Mouse (Mus musculus): ENCODE measurements around the gene C2cd3. TPM values are rescaled to one million over a fixed set of nuclear protein-coding genes. Genes with fewer than 3 reads are reported as not detected.

C2cd3 gene
- total RNA-seq, 2 experiments from 2014 or later: 20.5 to 28.1 TPM

DNA sequence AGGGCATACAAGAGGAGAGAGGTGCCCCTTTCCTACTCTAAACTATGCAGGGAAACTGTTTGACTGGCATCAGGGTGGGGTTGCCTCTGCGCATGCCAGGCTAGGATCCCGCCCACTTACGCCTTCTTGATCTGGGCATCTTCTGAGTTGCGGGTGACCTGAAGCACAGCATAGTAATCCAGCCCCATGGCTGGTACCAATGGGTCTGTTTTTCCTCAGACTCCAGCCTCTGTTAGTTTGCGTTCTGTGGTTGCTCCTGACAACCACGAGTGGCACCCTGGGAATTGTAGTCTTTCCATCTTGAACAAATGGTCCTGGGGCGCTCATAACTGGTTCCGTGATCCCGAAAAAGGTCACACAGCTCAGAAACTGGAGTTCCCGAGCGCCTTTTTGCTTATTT, 142.5 kb downstream of the C2cd3 start, which contains the start of gene Dnajb13:
TSS of gene Dnajb13 (minus strand) at position 388 of the 400 bp plus-strand sequence.
- intact Hi-C loops (cut with DNase I): no loop called here
- no peak for DNase-seq (ENCODE audit: low spot score in 2 of 2)

Other genes starting within 250 kb of the C2cd3 start
- 1 to 10 TPM; 4.2 to 5.8 TPM for gene Lipt2, start 213.0 kb upstream of the C2cd3 start, total RNA-seq (2021)
- under 1 TPM; 0.35 to 0.57 TPM for gene Kcne3, start 195.7 kb upstream of the C2cd3 start, total RNA-seq (2021)
- 100 to 1,000 TPM; 294 to 308 TPM for gene Pgm2l1, start 144.8 kb upstream of the C2cd3 start, total RNA-seq (2021)
- gene P4ha3, start 86.7 kb upstream of the C2cd3 start, total RNA-seq (2021): 1 to 10 TPM; 5.4 to 5.9 TPM
- gene Ppme1, start 74 bp downstream of the C2cd3 start, total RNA-seq (2021): 100 to 1,000 TPM; 204 to 224 TPM
- gene Ucp3, start 100.8 kb downstream of the C2cd3 start, total RNA-seq (2021): 1 to 10 TPM; 2.3 to 2.8 TPM
- gene Ucp2, start 121.1 kb downstream of the C2cd3 start, total RNA-seq (2021): 10 to 100 TPM; 76.5 to 90.0 TPM
- gene Dnajb13, start 142.7 kb downstream of the C2cd3 start, total RNA-seq (2021): under 1 TPM; 0.39 to 0.45 TPM
- 10 to 100 TPM in 1 of 2 experiments, 1 to 10 TPM in 1; 8.5 to 10.8 TPM for gene Coa4, start 164.8 kb downstream of the C2cd3 start, total RNA-seq (2021)
- 100 to 1,000 TPM; 395 to 423 TPM for gene Rab6a, start 235.2 kb downstream of the C2cd3 start, total RNA-seq (2021)
- 10 to 100 TPM; 65.4 to 75.2 TPM for gene Mrpl48, start 236.1 kb downstream of the C2cd3 start, total RNA-seq (2021)

Measured in left cerebral cortex, postnatal 36 days (tissue).